Mouse (Mus musculus): ENCODE results near the gene Pi4ka. TPM values are rescaled to one million over a fixed set of nuclear protein-coding genes. Genes with fewer than 3 reads are reported as not detected.

Pi4ka gene
- polyA plus RNA-seq, 2 experiments, result 36.5 to 62.3 TPM

GRCm38 (mm10) chr16:17336089-17336488, 70.0 kb downstream of the Pi4ka start:
- ATAC-seq (ENCODE audit: low FRiP score, low read depth), result no peak
- no peak for TF ChIP-seq POLR2A (IDR thresholded peaks at IDR 0.05; ENCODE audit: borderline replicate concordance, extremely low read depth, insufficient read depth, insufficient read length)

GRCm38 (mm10) chr16:17334574-17334973, 71.5 kb downstream of the Pi4ka start:
- H3K36me3 ChIP-seq (ENCODE audit: control insufficient read depth, insufficient read depth, low read length), result peaks cover 18% of the 10 kb centered on the region; the same call in 1 of the 2 replicates
- H3K27me3 ChIP-seq (ENCODE audit: control insufficient read depth, insufficient read depth, low read length), result no peaks in the 10 kb centered on the region
- no peak overlapping the region for H3K27ac ChIP-seq (replicated peaks; ENCODE audit: low read depth, low read length)
- ATAC-seq (ENCODE audit: low FRiP score, low read depth) (no peak), DNase-seq (ENCODE audit: low spot score) (no peak)
- TF ChIP-seq POLR2A (IDR thresholded peaks at IDR 0.05; ENCODE audit: borderline replicate concordance, extremely low read depth, insufficient read depth, insufficient read length), result no peak
- H3K9ac ChIP-seq (ENCODE audit: low read depth, low read length, severe bottlenecking), result no peak overlapping the region
- no peak overlapping the region for H3K4me3 ChIP-seq (replicated peaks; ENCODE audit: low read length)
- no peaks in the 10 kb centered on the region for H3K9me3 ChIP-seq (ENCODE audit: control insufficient read depth, low read length)
- no peaks in the 10 kb centered on the region for H3K4me1 ChIP-seq (ENCODE audit: control insufficient read depth, insufficient read depth, low read length)
- H3K4me2 ChIP-seq (replicated peaks; ENCODE audit: low read depth, low read length, severe bottlenecking), result no peak overlapping the region

More at GRCm38 (mm10) chr16:17336089-17336488, 70.0 kb downstream of the Pi4ka start:
- Histone ChIP-seq H3K9ac (ENCODE audit: low read depth, low read length, severe bottlenecking) (no peak overlapping the region), H3K4me2 (replicated peaks; ENCODE audit: low read depth, low read length, severe bottlenecking) (no peak overlapping the region), H3K36me3 (ENCODE audit: control insufficient read depth, insufficient read depth, low read length) (peaks cover 23% of the 10 kb centered on the region; the same call in 1 of the 2 replicates), H3K4me1 (ENCODE audit: control insufficient read depth, insufficient read depth, low read length) (no peaks in the 10 kb centered on the region), H3K9me3 (ENCODE audit: control insufficient read depth, low read length) (no peaks in the 10 kb centered on the region), H3K4me3 (replicated peaks; ENCODE audit: low read length) (no peak overlapping the region), H3K27ac (replicated peaks; ENCODE audit: low read depth, low read length) (no peak overlapping the region), H3K27me3 (ENCODE audit: control insufficient read depth, insufficient read depth, low read length) (no peaks in the 10 kb centered on the region)
- 64% methylated on average over 1 of the region's 1 CpGs for whole genome bisulfite sequencing
- no peak for DNase-seq (ENCODE audit: low spot score)

GRCm38 (mm10) chr16:17331855-17332254, 74.3 kb downstream of the Pi4ka start:
- no peaks in the 10 kb centered on the region for H3K9me3 ChIP-seq (ENCODE audit: control insufficient read depth, low read length)
- H3K4me3 ChIP-seq (replicated peaks; ENCODE audit: low read length), result no peak overlapping the region
- H3K4me1 ChIP-seq (ENCODE audit: control insufficient read depth, insufficient read depth, low read length), result no peaks in the 10 kb centered on the region
- no peak for ATAC-seq (ENCODE audit: low FRiP score, low read depth)
- TF ChIP-seq POLR2A (IDR thresholded peaks at IDR 0.05; ENCODE audit: borderline replicate concordance, extremely low read depth, insufficient read depth, insufficient read length), result no peak
- no peak overlapping the region for H3K9ac ChIP-seq (ENCODE audit: low read depth, low read length, severe bottlenecking)
- H3K27me3 ChIP-seq (ENCODE audit: control insufficient read depth, insufficient read depth, low read length), result no peaks in the 10 kb centered on the region
- 90% methylated on average over 5 of the region's 5 CpGs for WGBS
- no peak for DNase-seq (ENCODE audit: low spot score)
- no peak overlapping the region for H3K27ac ChIP-seq (replicated peaks; ENCODE audit: low read depth, low read length)
- peaks cover 11% of the 10 kb centered on the region; the same call in 1 of the 2 replicates for H3K36me3 ChIP-seq (ENCODE audit: control insufficient read depth, insufficient read depth, low read length)
- H3K4me2 ChIP-seq (replicated peaks; ENCODE audit: low read depth, low read length, severe bottlenecking), result no peak overlapping the region

- Histone ChIP-seq H3K4me1 (ENCODE audit: control insufficient read depth, insufficient read depth, low read length) (no peaks in the 10 kb centered on the region), H3K9me3 (ENCODE audit: control insufficient read depth, low read length) (no peaks in the 10 kb centered on the region), H3K4me2 (replicated peaks; ENCODE audit: low read depth, low read length, severe bottlenecking) (no peak within 1 kb of the TSS), H3K9ac (ENCODE audit: low read depth, low read length, severe bottlenecking) (no peak within 1 kb of the TSS), H3K4me3 (replicated peaks; ENCODE audit: low read length) (no peak within 1 kb of the TSS), H3K27me3 (ENCODE audit: control insufficient read depth, insufficient read depth, low read length) (no peaks in the 10 kb centered on the region), H3K36me3 (ENCODE audit: control insufficient read depth, insufficient read depth, low read length) (peaks cover 7% of the 10 kb centered on the region; the same call in 1 of the 2 replicates), H3K27ac (replicated peaks; ENCODE audit: low read depth, low read length) (no peak within 1 kb of the TSS)
- ATAC-seq (ENCODE audit: low FRiP score, low read depth) (no peak), DNase-seq (ENCODE audit: low spot score) (no peak)
- 81% methylated on average over 2 of the region's 2 CpGs for WGBS
- TF ChIP-seq POLR2A (IDR thresholded peaks at IDR 0.05; ENCODE audit: borderline replicate concordance, extremely low read depth, insufficient read depth, insufficient read length), result no peak
Observed at GRCm38 (mm10) chr16:17331116-17331515, 75.0 kb downstream of the Pi4ka start, which contains the start of gene Serpind1. TSS of gene Serpind1 (plus strand) at chr16:17331371.

DNA sequence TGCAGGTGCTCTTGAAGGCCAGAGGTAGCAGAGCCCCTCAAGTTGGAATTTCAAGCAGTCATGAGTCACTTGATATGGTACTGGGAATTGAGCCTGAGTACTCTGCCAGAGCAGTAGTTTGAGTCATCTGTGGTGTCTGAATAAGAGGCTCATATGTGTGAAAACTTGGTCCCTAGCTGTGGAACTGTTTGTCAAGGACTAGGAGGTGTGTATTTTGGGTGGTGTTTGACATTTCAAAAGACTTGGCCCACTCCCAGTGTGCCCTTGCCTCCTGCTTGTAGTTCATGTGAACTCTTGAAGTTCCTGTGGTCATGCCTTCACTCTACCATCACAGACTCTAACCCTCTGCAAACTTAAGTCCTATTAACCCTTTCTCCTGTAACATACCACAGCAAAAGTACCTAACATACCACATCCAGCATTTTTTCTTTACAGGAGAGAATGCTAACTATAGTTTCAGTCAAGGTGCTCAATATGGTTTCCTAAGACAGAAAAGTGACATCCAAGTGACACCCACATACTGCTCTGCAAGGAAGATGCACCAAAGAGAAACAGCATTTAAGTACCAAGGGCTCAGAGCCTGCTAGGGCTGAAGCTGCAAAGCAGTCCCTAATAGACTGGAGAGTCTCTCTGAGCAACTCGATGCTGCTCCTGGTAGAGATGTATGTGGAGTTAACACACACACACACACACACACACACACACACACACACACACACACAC, 76.1 kb downstream of the Pi4ka start:
- DNase-seq (ENCODE audit: low spot score) (no peak), ATAC-seq (ENCODE audit: low FRiP score, low read depth) (no peak)
- peaks cover 12% of the 10 kb centered on the region for H3K36me3 ChIP-seq (ENCODE audit: control insufficient read depth, insufficient read depth, low read length)
- H3K4me3 ChIP-seq (replicated peaks; ENCODE audit: low read length), result no peak overlapping the region
- 100% methylated on average over 1 of the region's 1 CpGs for WGBS
- no peak overlapping the region for H3K27ac ChIP-seq (replicated peaks; ENCODE audit: low read depth, low read length)
- H3K9ac ChIP-seq (ENCODE audit: low read depth, low read length, severe bottlenecking), result no peak overlapping the region
- no peak overlapping the region for H3K4me2 ChIP-seq (replicated peaks; ENCODE audit: low read depth, low read length, severe bottlenecking)
- no peaks in the 10 kb centered on the region for H3K27me3 ChIP-seq (ENCODE audit: control insufficient read depth, insufficient read depth, low read length)
- no peak for TF ChIP-seq POLR2A (IDR thresholded peaks at IDR 0.05; ENCODE audit: borderline replicate concordance, extremely low read depth, insufficient read depth, insufficient read length)
- no peaks in the 10 kb centered on the region for H3K4me1 ChIP-seq (ENCODE audit: control insufficient read depth, insufficient read depth, low read length)
- no peaks in the 10 kb centered on the region for H3K9me3 ChIP-seq (ENCODE audit: control insufficient read depth, low read length)

Data from limb, embryonic 14.5 days (tissue).